In genomic region chr1:192853429-192853828, GRCm38 (mm10) we compare ENCODE assay signal across 14 mouse cellular contexts. TPM values are rescaled to one million over a fixed set of nuclear protein-coding genes. Genes with fewer than 3 reads are reported as not detected.
A peak's percentile ranks its signal among the peaks of the same experiment; 100 is the strongest.
DNase-seq lines count a peak whose midpoint lies in the region; ATAC-seq and TF ChIP-seq lines count a peak whose summit lies in the region.
"Had no signal": no experiment of that assay in that cellular context is flagged by ENCODE, and none has a peak within 500 bp of the region (broad histone marks: within the 10 kb centered on the region; RNA-seq: fewer than 3 reads in every experiment).

No protein-coding gene starts in this region.

- H3K9ac ChIP-seq in heart, postnatal 0 days (replicated peaks; ENCODE audit: low read depth, low read length), result no peak overlapping the region
- peak overlapping the region; percentile 90 for H3K9ac ChIP-seq in embryonic facial prominence, embryonic 15.5 days
- no peak overlapping the region for H3K9ac ChIP-seq in hindbrain, embryonic 15.5 days
- no peak overlapping the region for H3K9ac ChIP-seq in midbrain, embryonic 16.5 days (ENCODE audit: low read depth, low read length)

- no peak overlapping the region for H3K4me3 ChIP-seq in heart, postnatal 0 days (ENCODE audit: low read depth, low read length)
- peak overlapping the region; percentile 87 for H3K4me3 ChIP-seq in embryonic facial prominence, embryonic 15.5 days (replicated peaks)
- H3K4me3 ChIP-seq in hindbrain, embryonic 15.5 days, result peak overlapping the region; percentile 87; the same call in 1 of the 2 replicates
- peak overlapping the region; percentile 87 for H3K4me3 ChIP-seq in midbrain, embryonic 16.5 days (ENCODE audit: low read depth, low read length)

- no peaks in the 10 kb centered on the region for H3K9me3 ChIP-seq in heart, postnatal 0 days (replicated peaks; ENCODE audit: control insufficient read depth, low read length)
- no peaks in the 10 kb centered on the region for H3K9me3 ChIP-seq in embryonic facial prominence, embryonic 15.5 days (replicated peaks)
- H3K9me3 ChIP-seq in hindbrain, embryonic 15.5 days, result no peaks in the 10 kb centered on the region
- H3K9me3 ChIP-seq in midbrain, embryonic 16.5 days (replicated peaks; ENCODE audit: control insufficient read depth, low read length, poor library complexity, severe bottlenecking), result no peaks in the 10 kb centered on the region

- WGBS in heart, postnatal 0 days, result 73% methylated on average over 2 of the region's 2 CpGs
- WGBS in embryonic facial prominence, embryonic 15.5 days, result 31% methylated on average over 2 of the region's 2 CpGs
- 46% methylated on average over 2 of the region's 2 CpGs for WGBS in hindbrain, embryonic 15.5 days
- WGBS in midbrain, embryonic 16.5 days, result 48% methylated on average over 2 of the region's 2 CpGs

- no peak for TF ChIP-seq CTCF in heart, postnatal 0 days (IDR thresholded peaks at IDR 0.05; ENCODE audit: low read depth)

- DNase-seq in heart, postnatal 0 days (ENCODE audit: low spot score), result no peak
- no peak for DNase-seq in heart, adult 8-10 months (ENCODE audit: low spot score)
- DNase-seq in layer of hippocampus, adult 18-20 months (ENCODE audit: low spot score in 2 of 2), result no peak
- no peak for DNase-seq in layer of hippocampus, postnatal 36 days
- DNase-seq: cerebellum, adult 2 months; kidney, postnatal 14 days; right cerebral cortex, postnatal 4 days; thymus, postnatal 25 days had no signal

- H3K36me3 ChIP-seq in heart, postnatal 0 days (replicated peaks; ENCODE audit: control insufficient read depth, insufficient read depth, low read length), result peaks cover 4% of the 10 kb centered on the region; the same call in 1 of the 2 replicates
- peaks cover 20% of the 10 kb centered on the region for H3K36me3 ChIP-seq in embryonic facial prominence, embryonic 15.5 days
- peaks cover 11% of the 10 kb centered on the region for H3K36me3 ChIP-seq in hindbrain, embryonic 15.5 days
- peaks cover 10% of the 10 kb centered on the region for H3K36me3 ChIP-seq in midbrain, embryonic 16.5 days (ENCODE audit: control insufficient read depth, insufficient read depth, low read length)

- H3K27ac ChIP-seq in heart, postnatal 0 days (ENCODE audit: low read depth), result no peak overlapping the region
- H3K27ac ChIP-seq in embryonic facial prominence, embryonic 15.5 days (replicated peaks), result peak overlapping the region; percentile 99
- H3K27ac ChIP-seq in hindbrain, embryonic 15.5 days (replicated peaks), result no peak overlapping the region
- peak overlapping the region; percentile 39; the same call in 1 of the 2 replicates for H3K27ac ChIP-seq in midbrain, embryonic 16.5 days (ENCODE audit: low read length)

- H3K4me2 ChIP-seq in heart, postnatal 0 days (ENCODE audit: low read depth, low read length), result peak overlapping the region; percentile 98; the same call in 1 of the 2 replicates
- peak overlapping the region; percentile 70 for H3K4me2 ChIP-seq in embryonic facial prominence, embryonic 15.5 days (replicated peaks)
- H3K4me2 ChIP-seq in hindbrain, embryonic 15.5 days, result peak overlapping the region; percentile 87
- peak overlapping the region; percentile 95 for H3K4me2 ChIP-seq in midbrain, embryonic 16.5 days (ENCODE audit: low read length)

- H3K27me3 ChIP-seq in heart, postnatal 0 days (ENCODE audit: control insufficient read depth, insufficient read depth, low read length), result peaks cover 25% of the 10 kb centered on the region; the same call in 1 of the 2 replicates
- 0 out of 2 replicates have a peak, but pooled peaks cover 5% of the 10 kb centered on the region for H3K27me3 ChIP-seq in embryonic facial prominence, embryonic 15.5 days
- H3K27me3 ChIP-seq in hindbrain, embryonic 15.5 days, result no peaks in the 10 kb centered on the region
- no peaks in the 10 kb centered on the region for H3K27me3 ChIP-seq in midbrain, embryonic 16.5 days (ENCODE audit: control insufficient read depth, insufficient read depth, low read depth, low read length)

- ATAC-seq in heart, postnatal 0 days (ENCODE audit: insufficient read depth, low read depth), result no peak
- no peak for ATAC-seq in embryonic facial prominence, embryonic 15.5 days (ENCODE audit: insufficient number of reproducible peaks, low FRiP score, low TSS enrichment, low read depth)
- no peak for ATAC-seq in hindbrain, embryonic 15.5 days (ENCODE audit: low FRiP score, low read depth)
- ATAC-seq in midbrain, embryonic 16.5 days, result no peak
- ATAC-seq in activated CD4-positive, CD25-positive, alpha-beta regulatory T cell, adult 4 months, result no peak

- peaks cover 20% of the 10 kb centered on the region for H3K4me1 ChIP-seq in heart, postnatal 0 days (ENCODE audit: control insufficient read depth, insufficient read depth)
- peaks cover 65% of the 10 kb centered on the region for H3K4me1 ChIP-seq in embryonic facial prominence, embryonic 15.5 days
- peaks cover 53% of the 10 kb centered on the region for H3K4me1 ChIP-seq in hindbrain, embryonic 15.5 days (replicated peaks)
- peaks cover 43% of the 10 kb centered on the region for H3K4me1 ChIP-seq in midbrain, embryonic 16.5 days (ENCODE audit: control insufficient read depth, insufficient read depth, low read length)

- no peak for TF ChIP-seq EP300 in heart, postnatal 0 days (IDR thresholded peaks at IDR 0.05; ENCODE audit: low read depth)

RNA-seq across cellular contexts. Expression of gene Sertad4, which starts 2.1 kb away (rescaled TPM):
- 2.3 and 4.0 TPM in 2 replicates for total RNA-seq in heart, postnatal 0 days (2014; rRNA removed; ENCODE audit: low replicate concordance)
- 5.0 and 5.5 TPM in 2 replicates for polyA plus RNA-seq in heart, postnatal 0 days (2015; fragmentation: Nextera tagmentation; extraction: Ambion mirVana)
- 1 to 10 TPM; 2.4 to 4.5 (median 3.1) TPM for total RNA-seq in heart, adult 8-10 months (2022)
- polyA plus RNA-seq in embryonic facial prominence, embryonic 15.5 days (2015; fragmentation: Nextera tagmentation; extraction: Ambion mirVana), result 58.0 and 63.4 TPM in 2 replicates
- 19.4 and 20.6 TPM in 2 replicates for polyA plus RNA-seq in hindbrain, embryonic 15.5 days (2015; fragmentation: Nextera tagmentation; extraction: Ambion mirVana)
- polyA plus RNA-seq in midbrain, embryonic 16.5 days (2015; fragmentation: Nextera tagmentation; extraction: Ambion mirVana), result 26.3 and 27.6 TPM in 2 replicates
- total RNA-seq in layer of hippocampus, adult 18-20 months (2021), result 10 to 100 TPM; 12.8 to 13.5 TPM
- polyA plus RNA-seq in activated CD4-positive, CD25-positive, alpha-beta regulatory T cell, adult 4 months (2017; shearing (Covaris generic)), result not detected
- total RNA-seq in layer of hippocampus, postnatal 36 days (2021), result 10 to 100 TPM; 12.5 to 14.9 TPM
- total RNA-seq: CH12.LX; liver, adult 2 months had no signal

Comparison
In these comparisons a context has a peak if more than half of its experiments do, and no peak if none do; other contexts are left out.
1. H3K27ac ChIP-seq: peak in embryonic facial prominence, embryonic 15.5 days (single experiment) and midbrain, embryonic 16.5 days (single experiment); none in heart, postnatal 0 days (single experiment) and hindbrain, embryonic 15.5 days (single experiment).
2. Peak in every context shown above with its lines, with median percentiles within 50 percentile points of each other: H3K4me2 ChIP-seq.